Mouse (Mus musculus) liver, postnatal 0 days (tissue): ENCODE results near the gene Lhfpl5.

ENCODE experiments used
- CTCF ChIP-seq: sonication (generic); IDR thresholded peaks from 2 replicates; pipeline ENCODE4 v1.5.1; 2016; ENCODE audit warnings: antibody characterized with exemption, low read depth
- EP300 ChIP-seq: IDR thresholded peaks from 2 replicates; pipeline ENCODE4 v1.6.1; 2016; ENCODE audit warnings: antibody characterized with exemption, low read depth, mild to moderate bottlenecking

- TF ChIP-seq CTCF = no peak
- TF ChIP-seq EP300 = no peak
Measured at GRCm38 (mm10) chr17:28530506-28530905, 44.9 kb upstream of the Lhfpl5 start, which contains the start of gene Armc12.
